Mouse (Mus musculus) intestine, embryonic 16.5 days (tissue): Measurements from ENCODE around the gene Clic1. TPM values are rescaled to one million over a fixed set of nuclear protein-coding genes. Genes with fewer than 3 reads are reported as not detected.
A peak's percentile ranks its signal among the peaks of the same experiment; 100 is the strongest.

Experiments used
- ATAC-seq: fragments of 200-750 bp; cut with Nextera tagmentation; 2 replicates; pipeline ENCODE4 v1.8.0; 2017; ENCODE audit warnings: moderate TSS enrichment, moderate library complexity
- H3K27ac ChIP-seq: fragments of 300-500 bp; sonication (generic); 2 replicates; pipeline ENCODE4 v1.5.1; 2014; ENCODE audit warnings: mild to moderate bottlenecking, low read length
- H3K27me3 ChIP-seq: fragments of 300-500 bp; sonication (generic); replicated peaks from 2 replicates; pipeline ENCODE4 v1.6.1; 2014; ENCODE audit warnings: low read length, control low read depth, mixed read lengths; ENCODE audit not compliant: control insufficient read depth, insufficient read depth
- H3K36me3 ChIP-seq: fragments of 300-500 bp; sonication (generic); 2 replicates; pipeline ENCODE4 v1.6.1; 2014; ENCODE audit warnings: low read length, control low read depth; ENCODE audit not compliant: control insufficient read depth, insufficient read depth
- H3K4me1 ChIP-seq: fragments of 300-500 bp; sonication (generic); 2 replicates; pipeline ENCODE4 v1.6.1; 2014; ENCODE audit warnings: low read length, control low read depth, mixed read lengths; ENCODE audit not compliant: control insufficient read depth, insufficient read depth
- H3K4me2 ChIP-seq: fragments of 300-500 bp; sonication (generic); 2 replicates; pipeline ENCODE4 v1.6.1; 2014; ENCODE audit warnings: low read depth, low read length, control low read depth
- H3K4me3 ChIP-seq: fragments of 300-500 bp; sonication (generic); 2 replicates; pipeline ENCODE4 v1.5.1; 2014; ENCODE audit warnings: mild to moderate bottlenecking, low read length
- H3K9ac ChIP-seq: fragments of 300-500 bp; sonication (generic); 2 replicates; pipeline ENCODE4 v1.6.1; 2014; ENCODE audit warnings: low read depth, low read length
- H3K9me3 ChIP-seq: fragments of 300-500 bp; sonication (generic); 2 replicates; pipeline ENCODE4 v1.6.1; 2016; ENCODE audit warnings: low read length, control low read depth; ENCODE audit not compliant: control insufficient read depth
- WGBS: fragments of 180-500 bp; shearing (Covaris S2); extraction: QIAGEN DNeasy Blood & Tissue Kit; methylation state at CpG from one replicate; pipeline ENCODE4 v1.1.7; 2014; 5-methylcytosine and 5-hydroxymethylcytosine counted together
- polyA plus RNA-seq: library from polyadenylated mRNA; unstranded; fragments of >200 nt; fragmentation: Nextera tagmentation; extraction: Ambion mirVana; gene quantifications from 2 replicates; pipeline ENCODE4 v1.2.1, GENCODE M21; 2015

Clic1 gene
- polyA plus RNA-seq, 1 experiment from 2014 or later: 416 TPM

GRCm38 (mm10) chr17:35080248-35080647 lies 30.5 kb downstream of the Clic1 start:
- Histone ChIP-seq H3K27me3 (no peaks in the 10 kb centered on the region), H3K4me1 (peaks cover 27% of the 10 kb centered on the region), H3K4me3 (no peak overlapping the region; the same call in 1 of the 2 replicates), H3K27ac (peak overlapping the region; percentile 59), H3K4me2 (peak overlapping the region; percentile 25; the same call in 1 of the 2 replicates), H3K9ac (peak overlapping the region; percentile 43; the same call in 1 of the 2 replicates), H3K36me3 (no peaks in the 10 kb centered on the region), H3K9me3 (no peaks in the 10 kb centered on the region)
- 34% methylated on average over 6 of the region's 6 CpGs for WGBS
- ATAC-seq: peak; percentile 20

- no peak overlapping the region for H3K27ac ChIP-seq
- H3K9me3 ChIP-seq: no peaks in the 10 kb centered on the region
- H3K4me3 ChIP-seq: no peak overlapping the region
- H3K27me3 ChIP-seq: no peaks in the 10 kb centered on the region
- H3K4me1 ChIP-seq: peaks cover 27% of the 10 kb centered on the region
- H3K4me2 ChIP-seq: no peak overlapping the region
- no peak overlapping the region for H3K9ac ChIP-seq
- H3K36me3 ChIP-seq: no peaks in the 10 kb centered on the region
- no peak for ATAC-seq
- WGBS: 72% methylated on average over 4 of the region's 4 CpGs
Measured at GRCm38 (mm10) chr17:35080710-35081109, 30.9 kb downstream of the Clic1 start.

GRCm38 (mm10) chr17:35082841-35083576 lies 33.2 kb downstream of the Clic1 start:
- peaks cover 10% of the 10 kb centered on the region for H3K4me1 ChIP-seq
- 85% methylated on average over 16 of the region's 16 CpGs for WGBS
- no peaks in the 10 kb centered on the region for H3K9me3 ChIP-seq
- no peak overlapping the region for H3K9ac ChIP-seq
- no peak overlapping the region for H3K27ac ChIP-seq
- no peak overlapping the region for H3K4me2 ChIP-seq
- no peak for ATAC-seq
- no peak overlapping the region for H3K4me3 ChIP-seq
- H3K27me3 ChIP-seq: no peaks in the 10 kb centered on the region
- H3K36me3 ChIP-seq: no peaks in the 10 kb centered on the region

- ATAC-seq: no peak
- H3K27ac ChIP-seq: no peak overlapping the region
- no peak overlapping the region for H3K4me2 ChIP-seq
- H3K4me3 ChIP-seq: no peak overlapping the region
- H3K9ac ChIP-seq: no peak overlapping the region
- 66% methylated on average over 3 of the region's 3 CpGs for WGBS
- H3K4me1 ChIP-seq: peaks cover 8% of the 10 kb centered on the region
- H3K36me3 ChIP-seq: no peaks in the 10 kb centered on the region
- H3K27me3 ChIP-seq: no peaks in the 10 kb centered on the region
- H3K9me3 ChIP-seq: no peaks in the 10 kb centered on the region
Measured at GRCm38 (mm10) chr17:35083929-35084497, 34.2 kb downstream of the Clic1 start.

GRCm38 (mm10) chr17:35085208-35085865 lies 35.6 kb downstream of the Clic1 start, which contains the start of gene Ly6g6f:
TSS of gene Ly6g6f (minus strand) at chr17:35085610.
- H3K4me1 ChIP-seq: peaks cover 4% of the 10 kb centered on the region
- no peaks in the 10 kb centered on the region for H3K27me3 ChIP-seq
- H3K9ac ChIP-seq: no peak within 1 kb of the TSS
- no peaks in the 10 kb centered on the region for H3K9me3 ChIP-seq
- 75% methylated on average over 7 of the region's 7 CpGs for WGBS
- no peak within 1 kb of the TSS for H3K27ac ChIP-seq
- H3K4me3 ChIP-seq: no peak within 1 kb of the TSS
- H3K36me3 ChIP-seq: no peaks in the 10 kb centered on the region
- no peak for ATAC-seq
- no peak within 1 kb of the TSS for H3K4me2 ChIP-seq

GRCm38 (mm10) chr17:35088151-35088550 lies 38.4 kb downstream of the Clic1 start:
- Histone ChIP-seq H3K36me3 (0 out of 2 replicates have a peak, but pooled peaks cover 3% of the 10 kb centered on the region), H3K4me1 (peaks cover 7% of the 10 kb centered on the region; the same call in 1 of the 2 replicates), H3K9me3 (no peaks in the 10 kb centered on the region), H3K27ac (no peak overlapping the region), H3K27me3 (no peaks in the 10 kb centered on the region), H3K4me2 (no peak overlapping the region), H3K9ac (no peak overlapping the region), H3K4me3 (no peak overlapping the region)
- 54% methylated on average over 2 of the region's 2 CpGs for WGBS
- ATAC-seq: no peak

GRCm38 (mm10) chr17:35088825-35089644 lies 39.3 kb downstream of the Clic1 start, which contains the start of gene Abhd16a:
TSS of gene Abhd16a (plus strand) at chr17:35089263.
- 2% methylated on average over 66 of the region's 67 CpGs for WGBS
- peak; percentile 99 for ATAC-seq

GRCm38 (mm10) chr17:35090166-35090932 lies 40.6 kb downstream of the Clic1 start:
- 63% methylated on average over 8 of the region's 8 CpGs for WGBS
- no peak overlapping the region for H3K27ac ChIP-seq

More at GRCm38 (mm10) chr17:35088825-35089644, 39.3 kb downstream of the Clic1 start, which contains the start of gene Abhd16a:
- Histone ChIP-seq H3K4me2 (peak within 1 kb of the TSS; percentile 63), H3K27ac (peak within 1 kb of the TSS; percentile 95), H3K27me3 (no peaks in the 10 kb centered on the region), H3K36me3 (0 out of 2 replicates have a peak, but pooled peaks cover 3% of the 10 kb centered on the region), H3K4me3 (peak within 1 kb of the TSS; percentile 66), H3K9me3 (no peaks in the 10 kb centered on the region), H3K4me1 (peaks cover 7% of the 10 kb centered on the region; the same call in 1 of the 2 replicates), H3K9ac (peak within 1 kb of the TSS; percentile 92)

More at GRCm38 (mm10) chr17:35090166-35090932, 40.6 kb downstream of the Clic1 start:
- Histone ChIP-seq H3K9me3 (no peaks in the 10 kb centered on the region), H3K27me3 (no peaks in the 10 kb centered on the region), H3K9ac (peak overlapping the region; percentile 92), H3K4me3 (peak overlapping the region; percentile 66), H3K4me1 (peaks cover 7% of the 10 kb centered on the region; the same call in 1 of the 2 replicates), H3K4me2 (peak overlapping the region; percentile 63), H3K36me3 (peaks cover 7% of the 10 kb centered on the region; the same call in 1 of the 2 replicates)
- no peak for ATAC-seq
